Mouse (Mus musculus): Measurements from ENCODE around the gene Trappc6b. TPM values are rescaled to one million over a fixed set of nuclear protein-coding genes. Genes with fewer than 3 reads are reported as not detected.
"Not testable (repeated sequence)": the region's sequence is repeated elsewhere in the genome, so short reads cannot be mapped to it uniquely, and the experiment has no call there.

Trappc6b gene
- polyA plus RNA-seq, 1 experiment: 57.6 TPM

- no peaks in the 10 kb centered on the region for H3K27me3 ChIP-seq (ENCODE audit: control insufficient read depth, insufficient read depth, low read length)
- no peak for DNase-seq
- no peaks in the 10 kb centered on the region for H3K36me3 ChIP-seq (ENCODE audit: control insufficient read depth, insufficient read depth, low read length)
- TF ChIP-seq CTCF (IDR thresholded peaks at IDR 0.05; ENCODE audit: borderline replicate concordance, control insufficient read depth, extremely low read depth, insufficient read depth, low read length, poor library complexity): no peak
- no peak for TF ChIP-seq POLR2A (IDR thresholded peaks at IDR 0.05; ENCODE audit: control insufficient read depth, extremely low read depth, insufficient read depth, low read length, poor library complexity)
- 36% methylated on average over 4 of the region's 4 CpGs for WGBS
- peak overlapping the region; percentile 87; the same call in 1 of the 2 replicates for H3K4me3 ChIP-seq (ENCODE audit: control insufficient read depth, insufficient read depth, low read length)
- H3K27ac ChIP-seq (ENCODE audit: control insufficient read depth, insufficient read depth, low read length): no peak overlapping the region
- peaks cover 11% of the 10 kb centered on the region for H3K4me1 ChIP-seq (replicated peaks; ENCODE audit: control insufficient read depth, insufficient read depth, low read length)
Measured at GRCm38 (mm10) chr12:59060322-59060721, 950 bp downstream of the Trappc6b start.

GRCm38 (mm10) chr12:59058242-59058641, 3.0 kb downstream of the Trappc6b start:
- 77% methylated on average over 5 of the region's 5 CpGs for WGBS

DNA sequence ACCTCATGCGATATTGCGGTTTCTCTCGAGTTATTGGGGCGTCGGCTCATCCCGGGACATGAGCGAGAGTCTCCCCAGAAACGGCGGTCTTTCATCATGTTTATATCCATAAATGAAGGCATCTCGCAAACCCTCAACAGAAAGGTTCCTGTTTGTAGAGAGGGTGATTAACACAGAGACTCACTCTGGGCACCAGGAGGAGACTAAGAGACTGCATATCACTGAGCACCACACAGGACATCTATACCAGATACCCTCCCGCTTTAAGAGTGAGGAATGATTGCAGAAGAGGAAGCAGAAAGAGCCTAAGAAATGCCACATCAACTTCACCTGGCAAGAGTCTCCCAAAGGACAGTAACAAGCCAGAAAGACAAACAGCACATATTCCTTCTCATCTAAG, 5.0 kb downstream of the Trappc6b start:
- TF ChIP-seq CTCF (IDR thresholded peaks at IDR 0.05; ENCODE audit: borderline replicate concordance, control insufficient read depth, extremely low read depth, insufficient read depth, low read length, poor library complexity) (no peak), POLR2A (IDR thresholded peaks at IDR 0.05; ENCODE audit: control insufficient read depth, extremely low read depth, insufficient read depth, low read length, poor library complexity) (no peak)
- Histone ChIP-seq H3K4me3 (ENCODE audit: control insufficient read depth, insufficient read depth, low read length) (no peak overlapping the region), H3K27me3 (ENCODE audit: control insufficient read depth, insufficient read depth, low read length) (no peaks in the 10 kb centered on the region), H3K36me3 (ENCODE audit: control insufficient read depth, insufficient read depth, low read length) (no peaks in the 10 kb centered on the region), H3K4me1 (replicated peaks; ENCODE audit: control insufficient read depth, insufficient read depth, low read length) (peaks cover 11% of the 10 kb centered on the region), H3K27ac (ENCODE audit: control insufficient read depth, insufficient read depth, low read length) (no peak overlapping the region)
- DNase-seq: no peak
- WGBS: 97% methylated on average over 11 of the region's 11 CpGs

More at GRCm38 (mm10) chr12:59058242-59058641, 3.0 kb downstream of the Trappc6b start:
- H3K4me1 ChIP-seq (replicated peaks; ENCODE audit: control insufficient read depth, insufficient read depth, low read length): peaks cover 11% of the 10 kb centered on the region
- not testable (repeated sequence) for H3K4me3 ChIP-seq (ENCODE audit: control insufficient read depth, insufficient read depth, low read length); H3K27me3 ChIP-seq (ENCODE audit: control insufficient read depth, insufficient read depth, low read length); DNase-seq; H3K36me3 ChIP-seq (ENCODE audit: control insufficient read depth, insufficient read depth, low read length); H3K27ac ChIP-seq (ENCODE audit: control insufficient read depth, insufficient read depth, low read length)

GRCm38 (mm10) chr12:59055196-59055850, 5.9 kb downstream of the Trappc6b start:
- 63% methylated on average over 4 of the region's 4 CpGs for WGBS
- DNase-seq: no peak
- Histone ChIP-seq H3K27ac (ENCODE audit: control insufficient read depth, insufficient read depth, low read length) (no peak overlapping the region), H3K4me3 (ENCODE audit: control insufficient read depth, insufficient read depth, low read length) (no peak overlapping the region), H3K27me3 (ENCODE audit: control insufficient read depth, insufficient read depth, low read length) (no peaks in the 10 kb centered on the region), H3K36me3 (ENCODE audit: control insufficient read depth, insufficient read depth, low read length) (peaks cover 7% of the 10 kb centered on the region; the same call in 1 of the 2 replicates), H3K4me1 (replicated peaks; ENCODE audit: control insufficient read depth, insufficient read depth, low read length) (peaks cover 11% of the 10 kb centered on the region)
- TF ChIP-seq CTCF (IDR thresholded peaks at IDR 0.05; ENCODE audit: borderline replicate concordance, control insufficient read depth, extremely low read depth, insufficient read depth, low read length, poor library complexity): no peak
- TF ChIP-seq POLR2A (IDR thresholded peaks at IDR 0.05; ENCODE audit: control insufficient read depth, extremely low read depth, insufficient read depth, low read length, poor library complexity): no peak

GRCm38 (mm10) chr12:59053976-59054375, 7.3 kb downstream of the Trappc6b start:
- H3K27me3 ChIP-seq (ENCODE audit: control insufficient read depth, insufficient read depth, low read length): no peaks in the 10 kb centered on the region
- H3K27ac ChIP-seq (ENCODE audit: control insufficient read depth, insufficient read depth, low read length): no peak overlapping the region
- DNase-seq: no peak
- peaks cover 13% of the 10 kb centered on the region for H3K36me3 ChIP-seq (ENCODE audit: control insufficient read depth, insufficient read depth, low read length)
- peaks cover 5% of the 10 kb centered on the region; the same call in 1 of the 2 replicates for H3K4me1 ChIP-seq (replicated peaks; ENCODE audit: control insufficient read depth, insufficient read depth, low read length)
- H3K4me3 ChIP-seq (ENCODE audit: control insufficient read depth, insufficient read depth, low read length): no peak overlapping the region
- TF ChIP-seq CTCF (IDR thresholded peaks at IDR 0.05; ENCODE audit: borderline replicate concordance, control insufficient read depth, extremely low read depth, insufficient read depth, low read length, poor library complexity) (no peak), POLR2A (IDR thresholded peaks at IDR 0.05; ENCODE audit: control insufficient read depth, extremely low read depth, insufficient read depth, low read length, poor library complexity) (no peak)

DNA sequence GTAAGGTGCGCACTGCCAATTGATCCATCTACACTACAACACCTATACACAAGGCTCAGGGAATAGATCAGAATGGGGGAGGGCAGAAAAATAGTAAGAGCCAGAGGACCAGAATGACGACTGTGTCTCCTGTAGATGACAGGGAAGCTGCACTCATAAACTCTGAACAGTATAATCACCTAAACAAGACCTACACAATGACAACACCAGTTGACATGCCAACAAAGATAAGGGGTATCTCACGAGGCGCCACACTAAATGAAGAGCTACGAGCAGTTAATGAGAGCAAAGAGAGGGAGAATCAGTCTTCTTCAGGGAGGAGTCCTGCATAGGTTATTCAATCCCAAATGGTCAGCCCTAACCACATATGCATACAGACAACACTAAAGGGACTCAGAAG, 8.1 kb downstream of the Trappc6b start:
- Histone ChIP-seq H3K27ac (ENCODE audit: control insufficient read depth, insufficient read depth, low read length) (no peak overlapping the region), H3K4me3 (ENCODE audit: control insufficient read depth, insufficient read depth, low read length) (no peak overlapping the region), H3K36me3 (ENCODE audit: control insufficient read depth, insufficient read depth, low read length) (peaks cover 21% of the 10 kb centered on the region), H3K4me1 (replicated peaks; ENCODE audit: control insufficient read depth, insufficient read depth, low read length) (peaks cover 5% of the 10 kb centered on the region; the same call in 1 of the 2 replicates), H3K27me3 (ENCODE audit: control insufficient read depth, insufficient read depth, low read length) (no peaks in the 10 kb centered on the region)
- WGBS: 96% methylated on average over 5 of the region's 5 CpGs
- DNase-seq: no peak
- TF ChIP-seq POLR2A (IDR thresholded peaks at IDR 0.05; ENCODE audit: control insufficient read depth, extremely low read depth, insufficient read depth, low read length, poor library complexity) (no peak), CTCF (IDR thresholded peaks at IDR 0.05; ENCODE audit: borderline replicate concordance, control insufficient read depth, extremely low read depth, insufficient read depth, low read length, poor library complexity) (no peak)

- TF ChIP-seq CTCF (IDR thresholded peaks at IDR 0.05; ENCODE audit: borderline replicate concordance, control insufficient read depth, extremely low read depth, insufficient read depth, low read length, poor library complexity) (no peak), POLR2A (IDR thresholded peaks at IDR 0.05; ENCODE audit: control insufficient read depth, extremely low read depth, insufficient read depth, low read length, poor library complexity) (no peak)
- H3K4me1 ChIP-seq (replicated peaks; ENCODE audit: control insufficient read depth, insufficient read depth, low read length): peaks cover 5% of the 10 kb centered on the region; the same call in 1 of the 2 replicates
- peaks cover 23% of the 10 kb centered on the region for H3K36me3 ChIP-seq (ENCODE audit: control insufficient read depth, insufficient read depth, low read length)
- H3K27ac ChIP-seq (ENCODE audit: control insufficient read depth, insufficient read depth, low read length): no peak overlapping the region
- no peaks in the 10 kb centered on the region for H3K27me3 ChIP-seq (ENCODE audit: control insufficient read depth, insufficient read depth, low read length)
- 84% methylated on average over 3 of the region's 3 CpGs for WGBS
- H3K4me3 ChIP-seq (ENCODE audit: control insufficient read depth, insufficient read depth, low read length): no peak overlapping the region
- no peak for DNase-seq
Measured at GRCm38 (mm10) chr12:59052470-59052869, 8.8 kb downstream of the Trappc6b start.

Data from thymus, adult 2 months (tissue).